Mouse (Mus musculus): ENCODE results near the gene Zdhhc18. TPM values are rescaled to one million over a fixed set of nuclear protein-coding genes. Genes with fewer than 3 reads are reported as not detected.

Gene Zdhhc18
- total and polyA plus RNA-seq, 3 experiments, result 6.7 to 15.6 TPM; not detected in 1

DNA sequence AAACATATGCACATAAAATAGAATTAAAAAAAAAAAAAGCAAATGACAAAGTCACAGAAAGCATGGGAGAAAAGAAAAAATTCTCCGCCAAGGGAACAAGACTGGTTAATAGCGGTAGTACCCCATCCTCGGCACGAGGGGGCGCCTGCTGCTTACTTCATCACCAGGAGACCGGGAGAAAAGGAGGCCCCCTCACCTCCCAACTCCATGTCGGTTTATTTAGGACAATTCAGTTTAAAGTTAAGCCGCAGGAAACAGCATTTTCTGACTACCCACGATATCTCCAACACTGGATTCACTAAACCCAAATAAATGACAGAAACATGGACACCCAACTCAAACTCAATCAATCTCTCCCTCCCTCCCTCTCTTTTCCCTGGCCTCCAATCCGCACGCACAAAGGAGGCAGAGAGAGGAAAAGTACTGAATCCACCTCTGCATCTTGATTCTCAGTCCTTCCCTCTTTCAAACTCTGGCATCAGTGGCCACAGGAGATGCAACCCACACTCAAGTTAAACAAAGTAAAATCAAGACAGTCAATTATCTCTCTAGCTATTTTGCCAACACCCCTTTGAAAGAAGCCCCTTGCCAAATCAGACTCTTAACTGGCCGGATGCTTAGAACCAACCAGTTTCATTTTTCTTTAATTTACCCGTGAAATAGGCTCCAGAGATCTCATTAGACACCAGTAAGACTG is 21.4 kb upstream of the Zdhhc18 start (continued):
- TF ChIP-seq MEF2A (IDR thresholded peaks at IDR 0.05; ENCODE audit: extremely low read depth, insufficient replicate concordance, low read depth, low read length, poor library complexity, severe bottlenecking), result no peak
- no peak for TF ChIP-seq MAFK (IDR thresholded peaks at IDR 0.05; ENCODE audit: borderline replicate concordance, low read depth, low read length)
- TF ChIP-seq ZMIZ1 (IDR thresholded peaks at IDR 0.05; ENCODE audit: low read depth, low read length), result 0 out of 2 replicates have a peak, but pooled peaks have one; percentile 44
- no peak for TF ChIP-seq TAL1 (IDR thresholded peaks at IDR 0.05; ENCODE audit: low read length)
- TF ChIP-seq TBP (IDR thresholded peaks at IDR 0.05; ENCODE audit: low read depth, low read length), result no peak
- TF ChIP-seq MXI1 (IDR thresholded peaks at IDR 0.05; ENCODE audit: low read depth, low read length), result no peak
- peak; percentile 64 to 93 (median 91) for TF ChIP-seq CTCF (IDR thresholded peaks at IDR 0.05 in 2 of 3, conservative IDR thresholded peaks at IDR 0.05 in 1 of 3; ENCODE audit: control insufficient read depth in 1 of 3, insufficient read depth in 1 of 3, low read depth in 2 of 3, low read length in 3 of 3, poor library complexity in 1 of 3, severe bottlenecking in 1 of 3)
- no peak for TF ChIP-seq POLR2A (IDR thresholded peaks at IDR 0.05; ENCODE audit: control insufficient read depth in 1 of 2, insufficient read depth in 1 of 2, low read depth in 1 of 2, low read length in 2 of 2, poor library complexity in 1 of 2)
- peak; percentile 91 for TF ChIP-seq RAD21 (IDR thresholded peaks at IDR 0.05; ENCODE audit: low read depth, low read length)
- peak; percentile 78 for TF ChIP-seq MAZ (IDR thresholded peaks at IDR 0.05; ENCODE audit: low read depth, low read length)
- peak; percentile 76 for TF ChIP-seq SIN3A (IDR thresholded peaks at IDR 0.05; ENCODE audit: low read length)
- 0 out of 2 replicates have a peak, but pooled peaks have one; percentile 23 for TF ChIP-seq MYB (IDR thresholded peaks at IDR 0.05; ENCODE audit: low read depth, low read length)
- TF ChIP-seq MAX (IDR thresholded peaks at IDR 0.05; ENCODE audit: low read length), result peak; percentile 34; the same call in 1 of the 2 replicates
- 0 out of 2 replicates have a peak, but pooled peaks have one; percentile 45 for TF ChIP-seq JUND (IDR thresholded peaks at IDR 0.05; ENCODE audit: low read depth, low read length)
- TF ChIP-seq GABPA (IDR thresholded peaks at IDR 0.05; ENCODE audit: low read depth, low read length), result peak; percentile 17; the same call in 1 of the 2 replicates
- no peak for TF ChIP-seq NRF1 (IDR thresholded peaks at IDR 0.05; ENCODE audit: insufficient read depth, low read depth, low read length, poor library complexity, severe bottlenecking)
- peak; percentile 68 for TF ChIP-seq RCOR1 (IDR thresholded peaks at IDR 0.05; ENCODE audit: low read depth, low read length)
- TF ChIP-seq ELF1 (IDR thresholded peaks at IDR 0.05; ENCODE audit: low read depth, low read length), result no peak

DNA sequence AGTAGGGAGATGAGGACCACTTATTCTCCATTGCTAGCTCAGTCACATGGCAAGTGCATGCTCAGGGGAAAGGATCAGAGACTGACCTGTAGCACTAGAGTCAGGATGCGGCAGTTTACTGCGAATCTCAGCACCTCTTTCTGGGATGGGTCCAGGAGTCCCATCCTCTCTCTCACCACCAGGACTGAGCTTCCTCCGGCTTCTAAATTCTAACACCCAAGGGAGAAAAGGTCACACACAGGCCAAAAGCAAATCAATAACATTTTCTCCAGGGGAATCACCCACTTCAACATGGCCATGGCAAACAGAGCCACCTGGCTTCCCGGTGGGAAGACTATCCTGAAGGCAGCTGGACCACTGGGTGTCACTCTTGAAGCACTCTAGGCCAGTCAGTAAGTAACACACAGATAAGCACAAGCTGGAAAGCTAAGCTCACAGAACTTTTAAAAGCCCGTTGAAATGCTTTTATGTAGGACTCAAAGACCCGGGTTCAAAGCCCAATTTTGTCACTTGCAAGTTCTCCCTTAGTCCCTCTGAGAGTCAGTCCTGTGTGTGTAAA is 19.8 kb upstream of the Zdhhc18 start:
- Histone ChIP-seq H3K27ac (ENCODE audit: control insufficient read depth, low read depth, low read length) (no peak overlapping the region), H3K27me3 (ENCODE audit: control insufficient read depth in 1 of 2, insufficient read depth in 2 of 2, low read length in 2 of 2) (no peaks in the 10 kb centered on the region), H3K79me2 (ENCODE audit: control insufficient read depth, insufficient read depth, low read length, poor library complexity) (peaks cover 7% of the 10 kb centered on the region), H3K4me3 (ENCODE audit: control insufficient read depth in 1 of 2, insufficient read depth in 1 of 2, low read depth in 2 of 2, low read length in 2 of 2) (no peak overlapping the region), H3K36me3 (ENCODE audit: control insufficient read depth in 1 of 2, insufficient read depth in 2 of 2, low read length in 2 of 2) (peaks cover 0 to 24% of the 10 kb centered on the region in 2 experiments; a peak in 3 of 4 replicates), H3K9me3 (replicated peaks; ENCODE audit: insufficient read depth, low read length) (no peaks in the 10 kb centered on the region), H3K4me1 (ENCODE audit: control insufficient read depth in 1 of 2, insufficient read depth in 2 of 2, low read length in 2 of 2) (peaks cover 2 to 31% of the 10 kb centered on the region in 2 experiments), H3K9ac (ENCODE audit: control insufficient read depth, low read depth, low read length, poor library complexity, severe bottlenecking) (no peak overlapping the region)
- DNase-seq (ENCODE audit: low read depth, low spot score), result no peak
- TF ChIP-seq SMC3 (IDR thresholded peaks at IDR 0.05; ENCODE audit: low read depth, low read length) (no peak), ZC3H11A (IDR thresholded peaks at IDR 0.05; ENCODE audit: low read depth, low read length) (no peak), MAZ (IDR thresholded peaks at IDR 0.05; ENCODE audit: low read depth, low read length) (no peak), JUND (IDR thresholded peaks at IDR 0.05; ENCODE audit: low read depth, low read length) (no peak), GATA1 (IDR thresholded peaks at IDR 0.05; ENCODE audit: low read depth, low read length) (no peak), EP300 (IDR thresholded peaks at IDR 0.05; ENCODE audit: low read depth in 1 of 2, low read length in 2 of 2) (no peak), USF1 (IDR thresholded peaks at IDR 0.05; ENCODE audit: low read depth, low read length) (no peak), TCF12 (IDR thresholded peaks at IDR 0.05; ENCODE audit: low read depth, low read length) (no peak), MAFK (IDR thresholded peaks at IDR 0.05; ENCODE audit: borderline replicate concordance, low read depth, low read length) (no peak), E2F4 (IDR thresholded peaks at IDR 0.05; ENCODE audit: borderline replicate concordance, low read depth, low read length) (no peak), NRF1 (IDR thresholded peaks at IDR 0.05; ENCODE audit: insufficient read depth, low read depth, low read length, poor library complexity, severe bottlenecking) (no peak), SIN3A (IDR thresholded peaks at IDR 0.05; ENCODE audit: low read length) (no peak), RCOR1 (IDR thresholded peaks at IDR 0.05; ENCODE audit: low read depth, low read length) (no peak), UBTF (IDR thresholded peaks at IDR 0.05; ENCODE audit: borderline replicate concordance, insufficient read depth, low read depth, low read length) (no peak), MYB (IDR thresholded peaks at IDR 0.05; ENCODE audit: low read depth, low read length) (no peak), ETS1 (IDR thresholded peaks at IDR 0.05; ENCODE audit: low read depth, low read length) (no peak), GABPA (IDR thresholded peaks at IDR 0.05; ENCODE audit: low read depth, low read length) (no peak)
